Mouse (Mus musculus) stomach, postnatal 0 days (tissue): ENCODE measurements at regions not wholly inside any gene's neighbourhood (a gene's known extent, or its start where the extent isn't known, plus 50 kb on each side); places are given as distances from the start of the nearest gene placed in this dataset.
A peak's percentile ranks its signal among the peaks of the same experiment; 100 is the strongest.

Experiments used
- ATAC-seq: fragments of 200-750 bp; cut with Nextera tagmentation; 2 replicates; pipeline ENCODE4 v1.8.0; 2017; ENCODE audit not compliant: low FRiP score, low TSS enrichment
- DNase-seq: peaks from one replicate; pipeline ENCODE4 v3.0.0-alpha.2; 2016; ENCODE audit warnings: low spot score
- H3K27ac ChIP-seq: fragments of 300-500 bp; sonication (generic); replicated peaks from 2 replicates; pipeline ENCODE4 v1.5.1; 2014; ENCODE audit warnings: mild to moderate bottlenecking, control low read depth
- H3K27me3 ChIP-seq: fragments of 300-500 bp; sonication (generic); 2 replicates; pipeline ENCODE4 v1.6.1; 2014; ENCODE audit warnings: low read length; ENCODE audit not compliant: control insufficient read depth, insufficient read depth
- H3K36me3 ChIP-seq: fragments of 300-500 bp; sonication (generic); 2 replicates; pipeline ENCODE4 v1.6.1; 2014; ENCODE audit warnings: low read length, mixed read lengths; ENCODE audit not compliant: control insufficient read depth, insufficient read depth
- H3K4me1 ChIP-seq: fragments of 300-500 bp; sonication (generic); replicated peaks from 2 replicates; pipeline ENCODE4 v1.6.1; 2014; ENCODE audit warnings: antibody characterized with exemption; ENCODE audit not compliant: control insufficient read depth, insufficient read depth
- H3K4me2 ChIP-seq: fragments of 300-500 bp; sonication (generic); replicated peaks from 2 replicates; pipeline ENCODE4 v1.6.1; 2014; ENCODE audit warnings: low read depth, mild to moderate bottlenecking, control low read depth, moderate library complexity
- H3K4me3 ChIP-seq: fragments of 300-500 bp; sonication (generic); 2 replicates; pipeline ENCODE4 v1.5.1; 2014; ENCODE audit warnings: low read depth, low read length, control low read depth
- H3K9ac ChIP-seq: fragments of 300-500 bp; sonication (generic); 2 replicates; pipeline ENCODE4 v1.6.1; 2014; ENCODE audit warnings: mild to moderate bottlenecking, low read length, control low read depth, mixed read lengths
- H3K9me3 ChIP-seq: fragments of 300-500 bp; sonication (generic); 2 replicates; pipeline ENCODE4 v1.6.1; 2016; ENCODE audit warnings: low read length; ENCODE audit not compliant: control insufficient read depth
- CTCF ChIP-seq: IDR thresholded peaks from 2 replicates; pipeline ENCODE4 v1.5.1; 2016; ENCODE audit warnings: antibody characterized with exemption, low read depth, mild to moderate bottlenecking, moderate library complexity
- EP300 ChIP-seq: optimal IDR thresholded peaks from 2 replicates; pipeline ENCODE3; 2016; ENCODE audit warnings: antibody characterized with exemption
- WGBS: fragments of 180-500 bp; shearing (Covaris S2); extraction: QIAGEN DNeasy Blood & Tissue Kit; methylation state at CpG from one replicate; pipeline ENCODE4 v1.1.7; 2014; 5-methylcytosine and 5-hydroxymethylcytosine counted together

DNA sequence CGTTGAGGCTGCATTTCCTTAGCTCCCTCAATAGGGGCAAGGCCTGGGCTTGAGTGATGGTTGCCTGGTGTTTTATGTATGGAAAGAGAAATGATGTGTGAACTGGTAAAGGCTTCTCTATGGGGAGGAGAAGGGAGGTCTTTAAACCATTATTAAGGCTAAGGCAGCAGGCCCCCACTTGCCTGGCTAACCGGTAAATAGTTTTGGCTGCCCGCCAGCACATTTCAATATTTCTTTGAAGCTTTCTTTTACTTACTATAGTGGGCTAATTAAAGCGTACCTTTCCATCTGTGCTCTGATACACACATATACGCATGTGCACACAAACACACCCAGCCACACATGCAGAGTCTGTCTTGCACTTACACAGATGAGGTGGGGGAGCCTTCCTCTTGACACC is 123.9 kb upstream of the Slc35b3 start:
- no peak for TF ChIP-seq CTCF
- no peak for TF ChIP-seq EP300
- Histone ChIP-seq H3K4me1 (no peaks in the 10 kb centered on the region), H3K9ac (no peak overlapping the region), H3K9me3 (no peaks in the 10 kb centered on the region), H3K27ac (no peak overlapping the region), H3K27me3 (no peaks in the 10 kb centered on the region), H3K4me2 (no peak overlapping the region), H3K4me3 (no peak overlapping the region), H3K36me3 (no peaks in the 10 kb centered on the region)
- WGBS: 51% methylated on average over 5 of the region's 5 CpGs
- ATAC-seq: no peak
- DNase-seq: no peak

DNA sequence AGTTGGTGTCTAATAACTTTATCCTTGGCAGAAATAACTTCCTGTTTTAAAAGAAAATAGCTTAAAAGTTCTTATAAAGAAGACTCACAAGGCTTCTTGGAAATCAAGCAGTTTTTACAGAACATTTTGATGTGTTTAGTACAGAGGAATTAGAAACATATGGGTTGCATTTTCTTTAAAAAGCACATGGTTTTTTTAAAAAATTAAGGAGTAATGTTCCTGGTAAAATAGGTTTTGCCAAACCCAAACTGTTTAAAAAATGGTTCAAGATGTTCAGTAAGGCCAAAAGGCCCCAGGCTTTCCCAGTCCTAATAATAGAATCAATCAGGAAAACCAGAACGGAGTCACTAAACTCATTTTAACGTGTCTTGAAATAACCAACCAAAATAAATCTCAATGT is 113.5 kb upstream of the Slc35b3 start:
- no peaks in the 10 kb centered on the region for H3K4me1 ChIP-seq
- no peak for ATAC-seq
- 51% methylated on average over 2 of the region's 2 CpGs for WGBS
- TF ChIP-seq EP300 (no peak), CTCF (no peak)
- no peak overlapping the region for H3K4me2 ChIP-seq
- H3K4me3 ChIP-seq: no peak overlapping the region
- no peaks in the 10 kb centered on the region for H3K9me3 ChIP-seq
- no peak overlapping the region for H3K9ac ChIP-seq
- no peaks in the 10 kb centered on the region for H3K36me3 ChIP-seq
- H3K27ac ChIP-seq: no peak overlapping the region
- no peak for DNase-seq
- no peaks in the 10 kb centered on the region for H3K27me3 ChIP-seq

GRCm38 (mm10) chr13:39032263-39032662 is 71.6 kb upstream of the Slc35b3 start:
- Histone ChIP-seq H3K4me3 (no peak overlapping the region), H3K9ac (no peak overlapping the region), H3K27ac (no peak overlapping the region), H3K36me3 (no peaks in the 10 kb centered on the region), H3K27me3 (no peaks in the 10 kb centered on the region), H3K4me1 (no peaks in the 10 kb centered on the region), H3K9me3 (no peaks in the 10 kb centered on the region), H3K4me2 (no peak overlapping the region)
- 70% methylated on average over 3 of the region's 3 CpGs for WGBS
- no peak for TF ChIP-seq EP300
- TF ChIP-seq CTCF: no peak
- DNase-seq (no peak), ATAC-seq (no peak)

DNA sequence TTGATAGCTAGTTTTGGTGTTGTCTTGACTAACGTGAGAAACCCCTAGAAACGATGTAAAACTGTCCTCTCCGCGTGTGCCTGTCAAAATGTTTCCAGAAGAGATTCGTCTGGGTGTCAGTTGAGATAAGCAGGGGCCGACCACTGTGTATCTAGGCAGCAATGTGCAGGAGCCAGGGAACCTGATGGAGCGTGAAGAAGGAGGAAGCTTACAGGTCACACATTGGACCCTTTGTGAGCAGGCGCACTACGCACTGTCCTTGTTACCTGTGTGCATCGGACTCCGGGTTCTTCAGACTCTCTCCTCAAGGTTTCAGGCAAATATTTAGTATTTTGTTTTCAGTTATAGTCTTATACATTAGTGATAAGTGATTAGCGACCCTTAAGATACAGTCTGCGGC is 59.5 kb upstream of the Slc35b3 start:
- no peak overlapping the region for H3K27ac ChIP-seq
- H3K4me3 ChIP-seq: no peak overlapping the region
- no peaks in the 10 kb centered on the region for H3K4me1 ChIP-seq
- no peak overlapping the region for H3K4me2 ChIP-seq
- ATAC-seq (no peak), DNase-seq (no peak)
- no peaks in the 10 kb centered on the region for H3K36me3 ChIP-seq
- no peaks in the 10 kb centered on the region for H3K9me3 ChIP-seq
- H3K9ac ChIP-seq: no peak overlapping the region
- WGBS: 63% methylated on average over 13 of the region's 13 CpGs
- no peaks in the 10 kb centered on the region for H3K27me3 ChIP-seq
- TF ChIP-seq EP300 (no peak), CTCF (no peak)

DNA sequence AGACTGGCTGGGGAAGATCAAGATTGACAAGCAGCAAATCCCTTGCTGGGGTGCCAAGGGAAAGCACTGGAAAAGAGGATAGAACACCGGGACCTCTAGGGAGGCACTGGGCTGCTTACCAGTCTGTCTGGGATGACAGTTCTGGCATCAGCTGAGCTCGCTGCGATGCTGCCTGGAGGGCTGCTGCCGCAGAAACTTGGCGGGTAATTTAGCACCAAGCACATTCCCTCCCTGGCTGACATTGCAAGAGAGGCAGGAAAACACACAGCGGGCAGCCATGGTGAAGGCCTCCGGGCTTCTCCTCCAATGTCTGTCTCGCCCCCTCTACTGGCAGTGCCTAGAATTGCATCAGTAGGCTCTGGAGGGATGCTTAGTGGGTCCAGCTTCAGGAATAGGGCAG is 51.0 kb upstream of the Slc35b3 start:
- Histone ChIP-seq H3K9me3 (no peaks in the 10 kb centered on the region), H3K4me2 (peak overlapping the region; percentile 31; the same call in 1 of the 2 replicates), H3K4me1 (no peaks in the 10 kb centered on the region), H3K36me3 (no peaks in the 10 kb centered on the region), H3K4me3 (no peak overlapping the region), H3K27ac (no peak overlapping the region), H3K9ac (0 out of 2 replicates have a peak overlapping the region, but pooled peaks have one; percentile 35), H3K27me3 (no peaks in the 10 kb centered on the region)
- ATAC-seq: peak; percentile 54; the same call in 1 of the 2 replicates
- no peak for TF ChIP-seq EP300
- TF ChIP-seq CTCF: peak; percentile 93
- 2% methylated on average over 8 of the region's 8 CpGs for WGBS
- peak; percentile 77 for DNase-seq
